Mouse (Mus musculus): ENCODE measurements around the gene Olfr32. TPM values are rescaled to one million over a fixed set of nuclear protein-coding genes. Genes with fewer than 3 reads are reported as not detected.
"Not testable (repeated sequence)": the region's sequence is repeated elsewhere in the genome, so short reads cannot be mapped to it uniquely, and the experiment has no call there.

Olfr32 gene
- 0.17 and 0.67 TPM in 2 replicates for polyA plus RNA-seq (2015; fragmentation: Nextera tagmentation; extraction: Ambion mirVana)

GRCm38 (mm10) chr2:90142196-90142595 is at the start of gene Olfr32:
Gene Olfr32, minus strand, starts transcription at chr2:90142296.
- Histone ChIP-seq H3K4me3 (replicated peaks) (no peak within 1 kb of the TSS), H3K27me3 (no peaks in the 10 kb centered on the region), H3K4me2 (replicated peaks) (no peak within 1 kb of the TSS), H3K9ac (no peak within 1 kb of the TSS), H3K36me3 (no peaks in the 10 kb centered on the region), H3K9me3 (replicated peaks) (no peaks in the 10 kb centered on the region), H3K27ac (replicated peaks) (no peak within 1 kb of the TSS), H3K4me1 (no peaks in the 10 kb centered on the region)
- no peak for ATAC-seq (ENCODE audit: insufficient number of reproducible peaks, low FRiP score, low TSS enrichment, low read depth)

GRCm38 (mm10) chr2:90187082-90187481 is 45.0 kb upstream of the Olfr32 start:
- H3K4me2 ChIP-seq (replicated peaks); H3K4me1 ChIP-seq; H3K9me3 ChIP-seq (replicated peaks); H3K36me3 ChIP-seq; ATAC-seq (ENCODE audit: insufficient number of reproducible peaks, low FRiP score, low TSS enrichment, low read depth); H3K27ac ChIP-seq (replicated peaks); H3K27me3 ChIP-seq; H3K9ac ChIP-seq; H3K4me3 ChIP-seq (replicated peaks): not testable (repeated sequence)
- no CpG with 5 or more reads among the region's 5 CpGs for WGBS

- not testable (repeated sequence) for ATAC-seq (ENCODE audit: insufficient number of reproducible peaks, low FRiP score, low TSS enrichment, low read depth); H3K4me3 ChIP-seq (replicated peaks)
- no CpG with 5 or more reads among the region's 4 CpGs for WGBS
These were observed 44.0 kb upstream of the Olfr32 start for GRCm38 (mm10) chr2:90186082-90186481.

GRCm38 (mm10) chr2:90153916-90154315 is 11.8 kb upstream of the Olfr32 start:
- no peaks in the 10 kb centered on the region for H3K36me3 ChIP-seq
- H3K27ac ChIP-seq (replicated peaks) = no peak overlapping the region
- no peaks in the 10 kb centered on the region for H3K9me3 ChIP-seq (replicated peaks)
- H3K4me1 ChIP-seq = no peaks in the 10 kb centered on the region
- H3K4me3 ChIP-seq (replicated peaks) = no peak overlapping the region
- H3K9ac ChIP-seq = no peak overlapping the region
- H3K4me2 ChIP-seq (replicated peaks) = no peak overlapping the region
- no peaks in the 10 kb centered on the region for H3K27me3 ChIP-seq
- no peak for ATAC-seq (ENCODE audit: insufficient number of reproducible peaks, low FRiP score, low TSS enrichment, low read depth)
- 86% methylated on average over 9 of the region's 9 CpGs for WGBS

More at GRCm38 (mm10) chr2:90186082-90186481, 44.0 kb upstream of the Olfr32 start:
- not testable (repeated sequence) for H3K27ac ChIP-seq (replicated peaks); H3K27me3 ChIP-seq; H3K9me3 ChIP-seq (replicated peaks); H3K4me1 ChIP-seq; H3K4me2 ChIP-seq (replicated peaks); H3K36me3 ChIP-seq; H3K9ac ChIP-seq

- WGBS = 77% methylated on average over 3 of the region's 3 CpGs
- ATAC-seq (ENCODE audit: insufficient number of reproducible peaks, low FRiP score, low TSS enrichment, low read depth) = no peak
- no peaks in the 10 kb centered on the region for H3K36me3 ChIP-seq
- no peak within 1 kb of the TSS for H3K4me3 ChIP-seq (replicated peaks)
- no peak within 1 kb of the TSS for H3K27ac ChIP-seq (replicated peaks)
- H3K9me3 ChIP-seq (replicated peaks) = no peaks in the 10 kb centered on the region
- H3K27me3 ChIP-seq = no peaks in the 10 kb centered on the region
- H3K9ac ChIP-seq = no peak within 1 kb of the TSS
- no peak within 1 kb of the TSS for H3K4me2 ChIP-seq (replicated peaks)
- no peaks in the 10 kb centered on the region for H3K4me1 ChIP-seq
These were observed 10.9 kb upstream of the Olfr32 start, which contains the start of gene Olfr1270 for GRCm38 (mm10) chr2:90152991-90153390. Gene Olfr1270, minus strand, starts transcription at chr2:90153091.

GRCm38 (mm10) chr2:90121312-90121711 is 20.8 kb downstream of the Olfr32 start, which contains the start of gene Olfr1269:
Gene Olfr1269, minus strand, starts transcription at chr2:90121412.
- 88% methylated on average over 1 of the region's 1 CpGs for WGBS
- Histone ChIP-seq H3K9ac (no peak within 1 kb of the TSS), H3K4me3 (replicated peaks) (no peak within 1 kb of the TSS), H3K4me1 (no peaks in the 10 kb centered on the region), H3K4me2 (replicated peaks) (no peak within 1 kb of the TSS), H3K27me3 (no peaks in the 10 kb centered on the region), H3K36me3 (no peaks in the 10 kb centered on the region), H3K27ac (replicated peaks) (no peak within 1 kb of the TSS), H3K9me3 (replicated peaks) (no peaks in the 10 kb centered on the region)
- no peak for ATAC-seq (ENCODE audit: insufficient number of reproducible peaks, low FRiP score, low TSS enrichment, low read depth)

Other genes with a start within 250 kb of the Olfr32 start
- gene Olfr1258, start 215.0 kb downstream of the Olfr32 start, polyA plus RNA-seq (2015; fragmentation: Nextera tagmentation; extraction: Ambion mirVana) = 0.11 TPM in 1 of 2 replicates, not detected in the other
- 0.04 TPM in 1 of 2 replicates, not detected in the other for gene Olfr1259, start 193.6 kb downstream of the Olfr32 start, polyA plus RNA-seq (2015; fragmentation: Nextera tagmentation; extraction: Ambion mirVana)
- gene Olfr1260, start 168.0 kb downstream of the Olfr32 start, polyA plus RNA-seq (2015; fragmentation: Nextera tagmentation; extraction: Ambion mirVana) = not detected in 2 replicates
- gene Olfr1261, start 151.1 kb downstream of the Olfr32 start, polyA plus RNA-seq (2015; fragmentation: Nextera tagmentation; extraction: Ambion mirVana) = not detected in 2 replicates
- not detected in 2 replicates for gene Olfr1262, start 142.2 kb downstream of the Olfr32 start, polyA plus RNA-seq (2015; fragmentation: Nextera tagmentation; extraction: Ambion mirVana)
- not detected in 2 replicates for gene Olfr1263, start 130.2 kb downstream of the Olfr32 start, polyA plus RNA-seq (2015; fragmentation: Nextera tagmentation; extraction: Ambion mirVana)
- 0.08 and 0.23 TPM in 2 replicates for gene Olfr1264, start 116.7 kb downstream of the Olfr32 start, polyA plus RNA-seq (2015; fragmentation: Nextera tagmentation; extraction: Ambion mirVana)
- not detected in 2 replicates for gene Olfr1265, start 107.0 kb downstream of the Olfr32 start, polyA plus RNA-seq (2015; fragmentation: Nextera tagmentation; extraction: Ambion mirVana)
- gene Olfr140, start 78.7 kb downstream of the Olfr32 start, polyA plus RNA-seq (2015; fragmentation: Nextera tagmentation; extraction: Ambion mirVana) = 0.12 TPM in 1 of 2 replicates, not detected in the other
- not detected in 2 replicates for gene Olfr1269, start 20.9 kb downstream of the Olfr32 start, polyA plus RNA-seq (2015; fragmentation: Nextera tagmentation; extraction: Ambion mirVana)
- 0.04 TPM in 1 of 2 replicates, not detected in the other for gene Olfr1270, start 10.8 kb upstream of the Olfr32 start, polyA plus RNA-seq (2015; fragmentation: Nextera tagmentation; extraction: Ambion mirVana)
- not detected in 2 replicates for gene Olfr1506, start 82.2 kb upstream of the Olfr32 start, polyA plus RNA-seq (2015; fragmentation: Nextera tagmentation; extraction: Ambion mirVana)
- 0.05 TPM in 1 of 2 replicates, not detected in the other for gene Olfr142, start 115.3 kb upstream of the Olfr32 start, polyA plus RNA-seq (2015; fragmentation: Nextera tagmentation; extraction: Ambion mirVana)
- gene Olfr1271, start 128.7 kb upstream of the Olfr32 start, polyA plus RNA-seq (2015; fragmentation: Nextera tagmentation; extraction: Ambion mirVana) = 0.07 and 0.13 TPM in 2 replicates
- not detected in 2 replicates for gene Olfr1272, start 150.5 kb upstream of the Olfr32 start, polyA plus RNA-seq (2015; fragmentation: Nextera tagmentation; extraction: Ambion mirVana)
- 0.29 and 0.33 TPM in 2 replicates for gene Gm13769, start 179.9 kb upstream of the Olfr32 start, polyA plus RNA-seq (2015; fragmentation: Nextera tagmentation; extraction: Ambion mirVana)

Data from embryonic facial prominence, embryonic 15.5 days (tissue).